ENCODE assay signal across 9 mouse cellular contexts in the genomic region with DNA sequence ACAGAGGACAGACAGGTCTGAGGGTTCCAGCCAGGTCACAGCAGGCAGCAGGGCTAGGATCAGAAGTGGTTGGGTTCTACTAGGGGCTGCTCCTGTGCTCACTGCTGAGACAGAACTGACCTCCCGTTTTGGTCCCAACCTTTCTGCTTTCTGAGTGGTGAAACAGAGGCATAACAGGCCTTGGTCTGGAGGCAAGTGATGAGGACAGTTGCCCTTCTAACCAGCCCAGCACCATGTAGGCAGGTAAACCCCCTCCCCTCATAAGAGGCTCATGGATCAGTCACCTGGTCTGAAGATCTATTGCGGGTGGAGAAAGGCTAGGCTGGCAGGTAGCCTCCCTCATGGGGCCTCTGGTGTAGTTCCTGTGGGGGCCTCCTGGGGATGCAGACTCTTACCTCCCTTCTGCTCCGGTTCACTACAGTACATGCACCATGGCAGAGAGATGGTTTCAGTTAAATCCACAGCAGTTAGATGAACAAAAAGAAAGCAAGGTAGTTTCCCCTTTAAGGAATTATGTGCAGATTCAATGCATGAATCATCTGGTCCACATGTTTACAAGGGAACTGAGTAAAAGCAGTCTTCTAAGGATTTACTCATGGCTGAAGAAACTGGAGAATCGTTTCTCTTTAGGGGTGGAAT.
DNase-seq lines count a peak whose midpoint lies in the region; ATAC-seq lines count a peak whose summit lies in the region.
"Had no signal": no experiment of that assay in that cellular context is flagged by ENCODE, and none has a peak within 500 bp of the region (broad histone marks: within the 10 kb centered on the region; RNA-seq: fewer than 3 reads in every experiment).

No protein-coding gene starts in this region.

- DNase-seq in lung, postnatal 4 days: no peak
- DNase-seq in forebrain, embryonic 11.5 days (ENCODE audit: low spot score): peak; percentile 51
- DNase-seq in adrenal gland, postnatal 36 days: no peak
- DNase-seq in cerebellum, postnatal 25 days: no peak
- DNase-seq in thymus, postnatal 14 days: no peak
- DNase-seq: gastrocnemius, postnatal 25 days had no signal

- peak; percentile 71 for ATAC-seq in lung, embryonic 15.5 days (ENCODE audit: borderline replicate concordance, extremely low read depth, low FRiP score, low TSS enrichment)
- peak; percentile 59 for ATAC-seq in forebrain, embryonic 11.5 days (replicated peaks; ENCODE audit: low FRiP score)
- ATAC-seq in limb, embryonic 12.5 days (ENCODE audit: insufficient number of reproducible peaks, insufficient read depth, low FRiP score, low TSS enrichment, low read depth): peak; percentile 81
- ATAC-seq in stomach, embryonic 14.5 days (ENCODE audit: insufficient number of reproducible peaks, insufficient read depth, low FRiP score, low read depth): peak; percentile 38; the same call in 1 of the 2 replicates

- H3K27me3 ChIP-seq in lung, embryonic 15.5 days: no peaks in the 10 kb centered on the region
- H3K27me3 ChIP-seq in forebrain, embryonic 11.5 days (ENCODE audit: control insufficient read depth, insufficient read depth, low read length): no peaks in the 10 kb centered on the region
- no peaks in the 10 kb centered on the region for H3K27me3 ChIP-seq in limb, embryonic 12.5 days
- no peaks in the 10 kb centered on the region for H3K27me3 ChIP-seq in stomach, embryonic 14.5 days (ENCODE audit: control insufficient read depth, insufficient read depth, low read length)

- peak overlapping the region; percentile 77 for H3K27ac ChIP-seq in lung, embryonic 15.5 days
- no peak overlapping the region for H3K27ac ChIP-seq in forebrain, embryonic 11.5 days (ENCODE audit: low read depth, low read length)
- H3K27ac ChIP-seq in limb, embryonic 12.5 days: peak overlapping the region; percentile 98
- H3K27ac ChIP-seq in stomach, embryonic 14.5 days (ENCODE audit: low read length): peak overlapping the region; percentile 83

- 16% methylated on average over 4 of the region's 4 CpGs for WGBS in lung, embryonic 15.5 days
- WGBS in forebrain, embryonic 11.5 days: 53% methylated on average over 4 of the region's 4 CpGs
- 13% methylated on average over 4 of the region's 4 CpGs for WGBS in limb, embryonic 12.5 days
- 16% methylated on average over 4 of the region's 4 CpGs for WGBS in stomach, embryonic 14.5 days

- peak overlapping the region; percentile 19; the same call in 1 of the 2 replicates for H3K9ac ChIP-seq in lung, embryonic 15.5 days
- H3K9ac ChIP-seq in forebrain, embryonic 11.5 days (ENCODE audit: low read length): no peak overlapping the region
- H3K9ac ChIP-seq in limb, embryonic 12.5 days (replicated peaks): peak overlapping the region; percentile 23; the same call in 1 of the 2 replicates
- no peak overlapping the region for H3K9ac ChIP-seq in stomach, embryonic 14.5 days (replicated peaks; ENCODE audit: low read depth, low read length)

- H3K9me3 ChIP-seq in lung, embryonic 15.5 days: no peaks in the 10 kb centered on the region
- no peaks in the 10 kb centered on the region for H3K9me3 ChIP-seq in forebrain, embryonic 11.5 days (ENCODE audit: control insufficient read depth, low read length)
- H3K9me3 ChIP-seq in limb, embryonic 12.5 days: no peaks in the 10 kb centered on the region
- no peaks in the 10 kb centered on the region for H3K9me3 ChIP-seq in stomach, embryonic 14.5 days (ENCODE audit: control insufficient read depth, low read depth, low read length)

- H3K36me3 ChIP-seq in lung, embryonic 15.5 days: no peaks in the 10 kb centered on the region
- H3K36me3 ChIP-seq in forebrain, embryonic 11.5 days (ENCODE audit: control insufficient read depth, insufficient read depth, low read length): no peaks in the 10 kb centered on the region
- H3K36me3 ChIP-seq in limb, embryonic 12.5 days: no peaks in the 10 kb centered on the region
- H3K36me3 ChIP-seq in stomach, embryonic 14.5 days (ENCODE audit: control insufficient read depth, insufficient read depth, low read length): no peaks in the 10 kb centered on the region

- no peak overlapping the region for H3K4me3 ChIP-seq in lung, embryonic 15.5 days
- H3K4me3 ChIP-seq in forebrain, embryonic 11.5 days (ENCODE audit: low read depth, low read length): no peak overlapping the region
- no peak overlapping the region for H3K4me3 ChIP-seq in limb, embryonic 12.5 days (replicated peaks)
- no peak overlapping the region for H3K4me3 ChIP-seq in stomach, embryonic 14.5 days (ENCODE audit: low read depth, low read length)

- H3K4me2 ChIP-seq in lung, embryonic 15.5 days: no peak overlapping the region
- no peak overlapping the region for H3K4me2 ChIP-seq in forebrain, embryonic 11.5 days (ENCODE audit: low read depth, low read length, severe bottlenecking)
- peak overlapping the region; percentile 29 for H3K4me2 ChIP-seq in limb, embryonic 12.5 days
- no peak overlapping the region; the same call in 1 of the 2 replicates for H3K4me2 ChIP-seq in stomach, embryonic 14.5 days (replicated peaks; ENCODE audit: low read depth, low read length)

- H3K4me1 ChIP-seq in lung, embryonic 15.5 days: peaks cover 33% of the 10 kb centered on the region
- H3K4me1 ChIP-seq in forebrain, embryonic 11.5 days (replicated peaks; ENCODE audit: control insufficient read depth, insufficient read depth, low read length): 0 out of 2 replicates have a peak, but pooled peaks cover 2% of the 10 kb centered on the region
- H3K4me1 ChIP-seq in limb, embryonic 12.5 days (replicated peaks): peaks cover 44% of the 10 kb centered on the region
- H3K4me1 ChIP-seq in stomach, embryonic 14.5 days (ENCODE audit: control insufficient read depth, insufficient read depth, low read length): peaks cover 16% of the 10 kb centered on the region

Comparison
In these comparisons a context has a peak if more than half of its experiments do, and no peak if none do; other contexts are left out.
1. H3K9ac ChIP-seq: peak in lung, embryonic 15.5 days (single experiment) and limb, embryonic 12.5 days (single experiment); none in forebrain, embryonic 11.5 days (single experiment) and stomach, embryonic 14.5 days (single experiment).
2. Peak in every context shown above with its lines, with median percentiles within 50 percentile points of each other: ATAC-seq.